Mouse (Mus musculus) erythroblast, adult 5-6 weeks (primary cell): ENCODE measurements around the gene Stk38. TPM values are rescaled to one million over a fixed set of nuclear protein-coding genes. Genes with fewer than 3 reads are reported as not detected.

Source experiments
- ATAC-seq: replicated peaks from 2 replicates; pipeline ENCODE4 v1.8.0; 2016; ENCODE audit warnings: moderate number of reproducible peaks, mild to moderate bottlenecking, moderate TSS enrichment, inconsistent platforms; ENCODE audit not compliant: poor library complexity, low FRiP score, severe bottlenecking
- total RNA-seq, 2 experiments: library from RNA; stranded (forward) in 1 of 2; stranded (reverse) in 1 of 2; fragments of 150-400 nt in 1 of 2; fragments of 200-764, 138-1000 nt in 1 of 2; gene quantifications; 2 replicates each; pipeline versions ENCODE4 v1.2.3 to v1.2.4; 2015 to 2017; ENCODE audit warnings: low replicate concordance in 2 of 2

The Stk38 gene
- total RNA-seq, 2 experiments from 2014 or later: 47.2 to 93.6 TPM

GRCm38 (mm10) chr17:28967021-28967610, 40.7 kb downstream of the Stk38 start:
- ATAC-seq: no peak

GRCm38 (mm10) chr17:28961596-28961995, 46.2 kb downstream of the Stk38 start:
- no peak for ATAC-seq

DNA sequence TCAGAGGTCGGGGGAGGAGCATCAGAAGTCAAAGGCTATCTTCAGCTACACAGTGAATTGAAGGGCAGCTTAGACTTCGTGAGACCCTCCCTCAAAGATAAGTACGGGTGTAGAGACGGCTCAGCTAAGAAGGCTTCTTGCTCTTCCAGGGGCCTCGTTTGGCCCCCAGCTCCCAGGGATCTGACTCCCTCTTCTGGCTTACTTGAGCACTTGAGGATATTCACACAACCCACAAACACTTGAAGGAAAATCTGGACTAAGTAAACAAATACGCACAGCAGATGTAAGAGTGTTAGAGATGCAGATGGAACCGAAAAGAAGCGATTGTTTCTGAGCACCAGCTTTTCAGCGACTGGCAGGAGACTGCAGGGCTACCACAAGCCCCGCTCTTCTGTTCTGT, 47.2 kb downstream of the Stk38 start:
- ATAC-seq: no peak

DNA sequence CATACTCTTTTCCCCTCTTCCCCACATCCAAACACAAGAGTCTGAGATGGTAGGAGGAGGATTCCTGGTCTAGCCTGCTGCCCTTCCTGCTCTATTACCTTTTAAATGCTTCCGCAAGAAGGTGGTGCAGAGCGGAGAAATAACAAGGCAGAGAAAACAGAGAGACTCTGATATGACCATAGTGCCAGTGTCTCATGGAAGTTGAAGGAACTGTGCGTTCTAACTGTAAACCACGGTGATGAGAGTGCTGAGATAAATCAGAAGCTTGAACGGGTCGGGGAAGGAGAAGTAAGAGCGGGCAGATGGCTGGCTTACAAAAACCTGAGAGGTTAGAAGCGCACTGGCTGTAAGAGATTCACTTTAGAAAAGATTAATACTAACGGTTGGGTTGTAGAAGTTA, 53.4 kb downstream of the Stk38 start:
- no peak for ATAC-seq

DNA sequence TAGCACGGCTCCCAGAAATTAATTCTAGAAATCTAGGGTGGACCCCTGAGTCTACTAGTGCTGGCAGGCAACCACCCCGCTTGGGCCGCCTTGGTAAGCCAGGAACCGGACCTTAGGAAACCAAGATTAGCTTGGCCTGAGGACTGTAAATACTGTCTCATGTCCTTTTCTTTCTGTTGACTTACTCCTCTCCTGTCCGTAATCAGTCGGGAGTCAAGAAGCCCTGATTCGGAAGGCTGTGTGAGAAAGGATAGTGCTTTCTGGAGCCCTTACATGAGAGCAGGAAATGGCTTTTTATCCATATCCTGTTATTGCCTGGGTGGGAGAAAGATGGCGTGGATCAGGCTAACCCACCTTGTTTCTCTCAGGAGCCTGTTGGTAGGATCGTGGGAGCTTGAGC, 54.5 kb downstream of the Stk38 start:
- peak; percentile 45 for ATAC-seq

DNA sequence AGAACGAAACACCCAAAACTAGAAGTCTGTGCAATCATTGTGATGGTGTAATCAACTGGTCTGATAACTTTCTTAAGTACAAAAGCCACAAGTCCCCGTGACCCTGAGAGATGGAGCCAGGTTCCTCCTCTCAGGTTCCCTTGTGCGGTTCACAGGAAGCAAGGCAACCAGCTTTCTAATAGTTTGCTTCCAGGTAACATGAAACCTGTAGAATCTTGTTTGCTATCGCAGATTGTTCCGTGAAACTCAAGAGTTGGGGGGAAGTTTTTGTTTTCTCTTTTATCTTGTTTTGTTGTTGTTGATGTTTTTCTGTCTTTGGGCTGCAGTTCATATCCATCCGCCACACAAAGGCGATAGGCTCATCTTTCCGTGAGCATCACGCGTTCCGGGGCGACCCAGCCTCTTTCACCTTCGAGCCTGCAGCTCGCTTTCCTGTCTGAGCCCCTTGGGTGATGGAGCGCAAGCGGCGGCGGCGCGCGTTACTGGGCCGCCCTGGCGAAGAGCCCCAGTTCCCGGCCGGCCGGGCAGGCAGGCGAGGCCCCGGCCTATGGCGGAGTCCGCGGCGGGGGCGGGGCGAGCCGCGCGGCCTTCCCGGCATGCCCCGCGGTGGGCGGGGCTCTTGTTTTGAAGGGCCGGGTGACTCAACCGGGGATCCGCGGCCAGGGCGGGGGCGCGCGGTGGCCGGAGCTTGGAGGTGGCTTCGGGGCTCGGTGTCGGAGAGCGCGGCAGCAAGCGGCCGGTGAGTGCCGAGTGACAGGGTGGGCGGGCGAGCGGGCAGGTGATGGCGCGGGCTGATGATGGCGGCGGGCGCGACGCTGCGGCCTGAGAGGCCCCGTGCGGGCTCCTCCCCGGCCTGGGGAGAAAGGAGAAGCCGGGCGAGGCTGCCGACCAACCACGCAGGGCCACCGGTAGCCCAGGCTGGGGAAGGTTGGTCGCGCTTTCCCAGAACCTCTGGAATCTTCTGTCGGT, 55.7 kb downstream of the Stk38 start, which contains the start of gene Kctd20:
Gene Kctd20, plus strand, starts transcription at position 120 of the 969 bp plus-strand sequence.
- peak; percentile 84 for ATAC-seq

DNA sequence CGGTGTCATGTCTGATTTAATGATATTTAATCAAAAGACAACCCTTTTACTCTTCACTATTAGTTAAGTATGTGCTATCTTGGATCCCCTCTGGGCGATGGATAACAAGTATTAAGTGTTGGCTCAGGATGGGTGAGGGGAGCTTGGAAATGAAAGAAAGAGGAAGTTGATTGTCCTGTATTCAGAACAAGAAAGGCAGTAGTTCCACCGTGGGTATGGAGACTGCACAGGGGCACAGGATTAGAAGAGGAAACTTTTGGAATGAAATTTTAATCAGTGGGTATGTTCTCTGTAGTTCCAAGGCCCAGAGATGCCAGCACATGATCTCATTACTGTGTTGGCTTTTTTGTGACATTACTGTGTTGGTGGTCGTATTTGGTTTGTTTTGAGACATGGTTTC, 57.0 kb downstream of the Stk38 start:
- ATAC-seq: no peak

DNA sequence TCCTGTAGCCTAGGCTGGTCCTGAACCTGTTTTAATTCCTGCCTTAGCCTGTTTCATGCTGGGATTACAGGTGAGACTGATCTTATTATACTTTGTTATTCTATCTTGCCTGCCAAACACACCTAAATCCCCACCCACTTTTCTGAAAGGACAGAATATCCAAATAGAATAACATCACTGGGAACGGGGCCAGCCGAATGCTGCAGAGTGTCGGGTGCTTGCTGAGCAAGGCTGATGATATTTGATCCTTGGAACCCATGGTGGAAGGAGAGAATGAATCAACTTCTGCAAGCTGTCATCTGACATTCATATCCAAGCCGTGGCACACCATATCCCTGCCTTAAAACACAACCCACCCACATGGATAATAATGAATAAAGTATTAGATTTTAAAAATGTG, 59.1 kb downstream of the Stk38 start:
- ATAC-seq: no peak

DNA sequence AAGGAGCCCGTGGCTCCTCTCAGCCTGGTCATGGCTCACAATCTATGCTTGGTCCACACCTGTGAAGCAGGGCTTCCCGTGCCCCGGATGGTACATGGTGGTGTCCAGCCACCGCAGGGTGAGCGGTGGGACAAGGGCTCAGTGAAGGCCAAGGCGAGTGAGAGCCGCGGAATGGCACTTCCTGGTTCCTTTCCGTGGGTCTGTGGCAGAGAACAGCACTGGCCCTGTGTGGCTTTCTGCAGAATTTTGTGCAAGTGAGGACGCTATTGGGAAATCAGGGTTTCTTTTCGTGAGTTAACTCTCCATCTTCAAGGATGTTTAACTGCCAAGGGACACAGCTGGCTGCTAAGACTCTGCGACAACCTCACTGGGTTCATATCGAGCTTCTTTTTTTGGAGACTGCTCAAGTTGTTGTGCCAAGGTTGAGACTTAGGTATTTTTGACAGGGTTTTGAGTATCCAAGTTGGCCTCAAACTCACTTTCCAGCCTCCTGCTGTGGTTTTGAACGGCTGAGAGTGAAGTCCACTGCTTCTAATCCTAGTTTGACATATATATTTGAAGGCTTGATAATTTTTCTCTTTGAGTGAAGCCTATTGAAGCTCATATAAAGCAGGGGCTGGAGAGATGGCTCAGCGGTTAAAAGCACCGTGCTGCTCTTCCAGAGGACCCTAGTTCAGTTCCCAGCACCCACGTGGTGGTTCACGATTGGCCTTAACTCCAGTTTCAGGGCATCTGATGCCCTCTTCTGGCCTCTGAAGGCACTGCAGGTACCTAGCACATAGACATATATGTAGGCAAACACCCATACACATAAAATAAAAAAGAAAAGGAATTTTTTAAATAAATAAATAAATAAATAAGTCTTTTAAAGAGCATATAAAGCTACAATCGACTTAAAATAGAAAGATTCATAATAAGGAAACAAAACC, 60.5 kb downstream of the Stk38 start:
- no peak for ATAC-seq

DNA sequence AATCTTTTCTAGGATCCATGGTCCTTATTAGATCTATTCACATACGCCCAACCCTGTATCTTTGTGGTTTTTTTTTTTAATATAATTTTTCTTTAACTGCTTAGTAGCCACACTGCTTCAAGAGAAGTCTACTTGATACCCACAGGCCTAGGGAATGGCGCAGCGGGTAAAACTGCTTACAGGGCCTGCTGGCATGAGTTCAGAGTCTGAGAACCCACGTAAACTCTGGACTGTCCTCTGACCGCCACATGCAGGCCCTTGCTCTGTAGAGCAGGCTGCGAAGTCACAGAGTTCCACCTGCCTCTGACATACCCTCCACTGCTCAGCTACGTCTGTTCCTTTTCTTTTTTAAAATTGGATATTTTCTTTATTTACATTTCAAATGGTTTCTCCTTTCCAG, 63.3 kb downstream of the Stk38 start:
- no peak for ATAC-seq

GRCm38 (mm10) chr17:28943740-28944139, 64.1 kb downstream of the Stk38 start, which contains the start of gene Pxt1:
Gene Pxt1, minus strand, starts transcription at chr17:28943840.
- no peak for ATAC-seq

- peak; percentile 97 for ATAC-seq
Observed at GRCm38 (mm10) chr17:28942101-28942500, 65.7 kb downstream of the Stk38 start.

GRCm38 (mm10) chr17:28940776-28941555, 66.8 kb downstream of the Stk38 start:
- no peak for ATAC-seq

GRCm38 (mm10) chr17:28936622-28937345, 71.0 kb downstream of the Stk38 start:
- peak; percentile 73 for ATAC-seq

DNA sequence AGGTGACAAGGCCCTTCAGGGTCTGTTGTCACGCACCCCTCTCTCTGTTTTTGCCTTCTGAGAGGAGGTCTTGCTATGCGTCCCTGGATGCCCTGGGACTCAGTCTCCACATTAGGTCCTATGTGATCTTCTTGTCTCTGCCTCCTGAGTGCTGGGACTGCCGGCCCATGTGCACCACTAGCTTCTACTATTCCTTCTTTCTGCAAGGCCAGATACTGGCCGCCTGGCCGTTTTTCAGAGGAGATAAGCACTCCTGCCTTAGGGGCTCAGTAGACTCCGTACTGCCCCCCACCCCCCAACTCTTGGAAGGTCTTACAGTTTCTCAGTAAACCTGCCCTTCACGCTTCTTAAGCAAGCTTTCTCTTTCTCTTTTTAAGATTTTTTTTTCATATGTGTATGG, 71.7 kb downstream of the Stk38 start:
- 0 out of 2 replicates have a peak, but pooled peaks have one; percentile 45 for ATAC-seq

DNA sequence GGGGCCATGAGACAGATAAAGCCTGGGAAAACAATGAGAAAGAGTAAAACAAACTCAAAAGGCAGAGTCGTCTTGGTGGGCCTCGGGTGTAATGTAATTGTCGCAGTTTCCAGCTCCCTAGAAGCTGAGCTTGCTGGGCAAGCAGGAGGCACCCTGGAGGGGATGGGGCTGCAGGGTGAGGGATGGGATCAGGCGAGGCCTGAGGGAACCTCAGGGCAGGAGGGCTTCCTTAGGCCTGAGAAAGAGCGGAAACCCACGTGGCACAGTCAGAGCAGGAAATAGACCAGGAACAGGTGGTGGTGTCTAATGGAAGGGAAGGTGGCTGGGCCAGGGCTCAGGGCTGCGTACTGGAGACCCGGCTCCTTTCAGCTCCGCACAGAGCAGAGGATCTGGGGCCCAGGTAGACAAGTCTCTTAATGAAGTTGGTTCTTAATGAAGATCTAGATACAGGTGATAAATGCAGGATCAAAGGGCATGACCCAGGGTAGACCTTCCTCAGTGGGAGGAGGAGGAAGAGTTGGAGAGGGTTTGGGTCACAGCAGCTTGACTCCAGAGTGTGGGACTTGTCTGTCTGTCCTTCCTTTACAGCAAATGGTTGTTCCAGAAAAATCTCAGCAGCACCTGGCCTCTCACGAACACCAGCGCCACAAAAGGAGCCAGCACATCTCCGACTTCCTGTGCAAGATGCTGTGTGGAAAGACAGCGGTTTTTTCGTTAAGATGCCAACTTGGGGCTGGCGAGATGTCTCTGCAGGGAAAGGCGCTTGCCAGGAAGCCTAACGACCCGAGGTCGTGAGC, 73.5 kb downstream of the Stk38 start:
- ATAC-seq: no peak

GRCm38 (mm10) chr17:28932274-28932673, 75.5 kb downstream of the Stk38 start:
- no peak for ATAC-seq
